Mouse (Mus musculus): Measurements from ENCODE around the gene Ankrd23. TPM values are rescaled to one million over a fixed set of nuclear protein-coding genes. Genes with fewer than 3 reads are reported as not detected.
A peak's percentile ranks its signal among the peaks of the same experiment; 100 is the strongest.

Ankrd23 gene
- polyA plus RNA-seq, 1 experiment from 2014 or later: 19.0 TPM

DNA sequence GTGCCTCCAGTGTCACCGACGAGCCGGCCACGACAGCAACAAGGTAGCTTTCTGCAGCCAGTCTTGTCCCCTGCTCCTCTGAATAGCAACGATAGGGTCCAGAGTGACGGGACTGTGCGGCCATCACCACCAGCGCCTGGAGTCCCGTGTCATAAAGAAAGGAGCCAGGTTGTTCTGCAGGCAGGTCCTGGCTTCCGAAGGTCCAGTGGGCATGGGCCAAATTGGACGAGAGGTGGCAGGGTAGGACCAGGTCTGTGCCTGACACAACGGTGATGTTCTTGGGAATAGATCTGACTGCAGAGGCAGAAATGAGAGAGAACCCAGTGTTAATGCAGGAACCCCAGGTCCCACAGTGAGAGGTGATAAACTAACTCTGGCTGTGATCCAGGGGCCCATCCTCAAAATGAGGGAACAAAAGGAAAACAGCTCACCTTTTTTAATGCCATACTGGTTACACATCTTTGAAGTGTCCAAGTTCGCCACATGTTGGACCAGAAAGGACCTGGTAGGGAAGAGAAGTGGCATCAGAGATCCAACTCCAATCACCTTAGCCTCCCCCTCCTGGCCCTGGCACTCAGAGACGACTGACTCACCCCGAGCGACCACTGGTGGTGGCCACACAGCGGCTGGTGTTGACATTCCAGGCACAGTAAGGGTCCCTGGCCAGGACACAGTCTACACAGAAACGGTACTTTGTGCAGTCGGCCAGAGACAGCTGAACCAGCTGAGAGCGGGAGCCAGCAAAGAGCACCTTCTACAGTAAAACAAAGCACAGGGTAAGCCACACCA lies 13.6 kb upstream of the Ankrd23 start:
- Histone ChIP-seq H3K36me3 (peaks cover 69% of the 10 kb centered on the region), H3K4me2 (replicated peaks) (no peak overlapping the region), H3K4me1 (replicated peaks) (peaks cover 74% of the 10 kb centered on the region), H3K27ac (no peak overlapping the region), H3K27me3 (no peaks in the 10 kb centered on the region), H3K4me3 (replicated peaks) (no peak overlapping the region), H3K9me3 (no peaks in the 10 kb centered on the region), H3K9ac (replicated peaks) (no peak overlapping the region)
- no peak for ATAC-seq
- 82% methylated on average over 20 of the region's 20 CpGs for WGBS

DNA sequence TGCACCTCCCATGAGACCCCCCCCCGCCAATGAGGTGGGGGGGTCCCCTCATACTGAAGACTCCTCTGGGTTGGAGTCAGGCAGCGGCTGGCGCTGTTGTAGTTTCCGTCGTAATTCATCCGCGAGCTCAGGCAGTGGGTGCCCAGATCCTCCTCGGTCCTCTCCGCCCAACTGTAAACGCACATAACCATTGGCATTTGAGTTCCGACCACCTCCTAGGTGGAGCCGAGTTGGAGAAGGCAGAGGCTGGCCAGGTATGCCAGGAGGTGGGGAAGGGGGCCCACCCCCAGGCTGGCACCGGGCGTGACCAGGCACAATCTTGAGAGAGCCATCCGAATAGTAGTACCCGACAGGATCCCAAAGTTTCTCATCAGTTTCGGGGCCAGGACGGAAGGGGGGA lies 12.8 kb upstream of the Ankrd23 start:
- H3K9me3 ChIP-seq: no peaks in the 10 kb centered on the region
- no peak overlapping the region for H3K4me3 ChIP-seq (replicated peaks)
- ATAC-seq: no peak
- H3K4me1 ChIP-seq (replicated peaks): peaks cover 67% of the 10 kb centered on the region
- H3K4me2 ChIP-seq (replicated peaks): peak overlapping the region; percentile 9; the same call in 1 of the 2 replicates
- no peak overlapping the region for H3K27ac ChIP-seq
- no peaks in the 10 kb centered on the region for H3K27me3 ChIP-seq
- 89% methylated on average over 18 of the region's 18 CpGs for WGBS
- 0 out of 2 replicates have a peak overlapping the region, but pooled peaks have one; percentile 16 for H3K9ac ChIP-seq (replicated peaks)
- H3K36me3 ChIP-seq: peaks cover 61% of the 10 kb centered on the region

DNA sequence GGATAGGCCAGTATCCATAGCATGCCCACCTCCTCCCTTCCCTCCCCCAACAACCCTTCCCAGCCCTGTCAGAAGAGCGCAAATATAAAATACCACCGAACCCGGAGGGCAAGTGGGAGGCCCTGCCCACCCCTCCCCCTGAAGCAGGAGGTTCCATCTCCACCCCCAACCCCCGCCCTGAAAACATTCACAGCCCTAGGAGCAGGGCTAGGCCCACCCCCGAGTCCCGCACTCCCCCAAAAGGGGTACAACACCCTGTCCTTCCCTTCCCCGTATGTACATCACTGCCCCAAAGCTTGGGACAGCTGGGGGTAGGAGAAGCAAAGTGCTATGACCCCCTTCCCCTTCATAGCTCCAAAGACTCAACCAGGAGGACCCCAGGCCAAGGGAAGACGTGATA lies 12.1 kb upstream of the Ankrd23 start:
- H3K4me3 ChIP-seq (replicated peaks): no peak overlapping the region
- H3K4me1 ChIP-seq (replicated peaks): peaks cover 59% of the 10 kb centered on the region
- no peak for ATAC-seq
- H3K27me3 ChIP-seq: no peaks in the 10 kb centered on the region
- peak overlapping the region; percentile 35; the same call in 1 of the 2 replicates for H3K27ac ChIP-seq
- 60% methylated on average over 8 of the region's 8 CpGs for WGBS
- peak overlapping the region; percentile 9; the same call in 1 of the 2 replicates for H3K4me2 ChIP-seq (replicated peaks)
- no peaks in the 10 kb centered on the region for H3K9me3 ChIP-seq
- no peak overlapping the region for H3K9ac ChIP-seq (replicated peaks)
- peaks cover 54% of the 10 kb centered on the region for H3K36me3 ChIP-seq

DNA sequence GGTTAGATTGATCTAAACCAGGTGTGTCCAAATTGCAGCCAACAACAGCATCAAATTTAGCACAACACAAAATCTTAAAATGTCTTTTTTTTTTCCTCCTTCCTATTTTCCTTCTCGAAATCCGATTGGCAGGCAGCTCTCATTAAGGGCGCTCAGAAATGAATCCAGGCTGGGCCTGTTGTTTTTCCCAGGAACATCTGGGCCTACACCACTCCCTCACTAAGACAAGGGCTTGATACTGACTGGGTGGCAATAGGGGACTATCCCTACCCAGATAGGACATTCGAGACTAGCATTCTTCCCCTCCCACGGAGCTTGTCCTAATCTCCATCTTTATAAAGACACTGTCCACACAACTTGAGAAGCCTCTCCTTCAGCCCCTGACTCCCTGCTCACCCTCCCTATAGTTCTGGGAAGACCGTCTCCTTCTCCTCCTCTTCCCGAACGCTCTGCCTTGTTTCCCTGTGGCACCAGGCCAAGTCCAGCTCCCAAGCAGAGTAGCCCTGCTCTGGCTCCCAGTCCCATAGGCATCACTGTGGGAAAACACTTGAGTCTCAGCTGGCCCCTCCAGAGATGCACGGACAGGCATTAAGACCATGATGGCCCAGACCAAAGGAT lies 11.4 kb upstream of the Ankrd23 start:
- Histone ChIP-seq H3K9me3 (no peaks in the 10 kb centered on the region), H3K36me3 (peaks cover 47% of the 10 kb centered on the region), H3K4me1 (replicated peaks) (peaks cover 54% of the 10 kb centered on the region), H3K4me3 (replicated peaks) (no peak overlapping the region), H3K27me3 (no peaks in the 10 kb centered on the region), H3K27ac (peak overlapping the region; percentile 80), H3K4me2 (replicated peaks) (no peak overlapping the region), H3K9ac (replicated peaks) (peak overlapping the region; percentile 42)
- WGBS: 39% methylated on average over 9 of the region's 9 CpGs
- no peak for ATAC-seq

DNA sequence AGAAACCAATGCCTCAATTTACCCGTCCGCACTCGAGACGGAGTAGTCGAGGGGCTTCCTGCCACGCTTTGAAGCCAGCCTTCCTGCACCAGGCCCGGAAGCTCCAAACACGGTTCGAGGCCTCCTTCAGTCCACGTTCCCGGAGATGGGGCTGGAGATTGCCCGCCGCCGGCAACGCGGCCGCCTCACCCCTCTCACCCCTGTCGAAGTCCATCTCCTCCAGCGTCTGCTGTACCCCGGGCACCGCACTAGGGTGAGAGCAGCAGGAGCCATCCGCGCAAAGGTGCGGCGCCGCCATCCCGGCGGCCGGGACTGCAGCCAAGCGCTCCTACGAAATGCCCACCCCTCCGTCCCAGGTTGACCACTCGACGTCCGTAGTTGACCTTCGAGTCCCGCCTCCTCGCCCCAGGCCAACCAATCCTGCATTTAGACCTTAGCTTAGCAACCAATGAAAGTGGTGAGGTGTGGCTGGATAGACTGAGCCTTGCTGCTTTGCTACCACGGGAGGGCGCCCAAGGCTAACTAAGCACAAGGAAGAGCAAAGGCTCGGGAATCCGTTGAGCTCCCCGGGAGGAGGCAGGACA lies 10.3 kb upstream of the Ankrd23 start, which contains the start of gene Ankrd39:
Gene Ankrd39 (minus strand): TSS at position 558 of the 584 bp plus-strand sequence.
- peak; percentile 97 for ATAC-seq
- peak within 1 kb of the TSS; percentile 66 for H3K4me2 ChIP-seq (replicated peaks)
- peak within 1 kb of the TSS; percentile 65 for H3K4me3 ChIP-seq (replicated peaks)
- H3K9ac ChIP-seq (replicated peaks): peak within 1 kb of the TSS; percentile 79
- H3K4me1 ChIP-seq (replicated peaks): peaks cover 50% of the 10 kb centered on the region
- H3K27ac ChIP-seq: peak within 1 kb of the TSS; percentile 80
- no peaks in the 10 kb centered on the region for H3K9me3 ChIP-seq
- under 1% methylated on average over 43 of the region's 43 CpGs for WGBS
- H3K27me3 ChIP-seq: no peaks in the 10 kb centered on the region
- H3K36me3 ChIP-seq: peaks cover 44% of the 10 kb centered on the region

DNA sequence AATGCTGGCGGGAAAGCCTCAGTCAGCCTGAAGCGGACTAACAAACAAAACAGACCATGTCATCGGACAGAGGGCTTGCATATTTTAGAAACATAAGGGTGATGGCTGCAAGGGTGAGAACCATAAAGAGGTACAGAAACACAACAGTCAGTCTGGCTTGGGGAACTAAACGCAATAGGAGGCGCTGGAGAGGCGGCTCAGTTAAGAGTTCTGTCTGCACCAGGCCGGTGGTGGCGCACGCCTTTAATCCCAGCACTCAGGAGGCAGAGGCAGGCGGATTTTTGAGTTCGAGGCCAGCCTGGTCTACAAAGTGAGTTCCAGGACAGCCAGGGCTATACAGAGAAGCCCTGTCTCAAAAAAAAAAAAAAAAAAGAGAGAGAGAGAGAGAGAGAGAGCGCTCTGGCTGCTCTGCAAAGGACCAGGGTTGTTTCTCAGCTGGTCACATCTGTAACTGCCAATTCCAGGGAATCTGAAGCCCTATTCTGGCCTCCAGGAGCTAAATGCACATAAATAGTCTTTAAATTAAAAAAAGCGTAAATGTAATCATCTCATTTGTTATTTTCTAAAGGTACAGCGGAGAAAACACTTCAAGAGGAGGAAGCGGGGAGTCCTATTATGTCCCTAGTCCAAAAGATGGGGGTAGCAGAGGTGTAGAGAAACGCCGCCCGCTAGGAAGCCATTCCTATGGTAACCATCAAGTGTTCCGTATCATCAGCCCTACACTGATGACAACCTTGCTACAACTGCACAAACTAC lies 9.3 kb upstream of the Ankrd23 start:
- peak overlapping the region; percentile 66 for H3K4me2 ChIP-seq (replicated peaks)
- H3K4me3 ChIP-seq (replicated peaks): peak overlapping the region; percentile 65
- peaks cover 43% of the 10 kb centered on the region for H3K36me3 ChIP-seq
- H3K9me3 ChIP-seq: no peaks in the 10 kb centered on the region
- peaks cover 42% of the 10 kb centered on the region for H3K4me1 ChIP-seq (replicated peaks)
- H3K27ac ChIP-seq: 0 out of 2 replicates have a peak overlapping the region, but pooled peaks have one; percentile 30
- peak overlapping the region; percentile 79 for H3K9ac ChIP-seq (replicated peaks)
- 69% methylated on average over 19 of the region's 19 CpGs for WGBS
- H3K27me3 ChIP-seq: no peaks in the 10 kb centered on the region
- ATAC-seq: no peak

DNA sequence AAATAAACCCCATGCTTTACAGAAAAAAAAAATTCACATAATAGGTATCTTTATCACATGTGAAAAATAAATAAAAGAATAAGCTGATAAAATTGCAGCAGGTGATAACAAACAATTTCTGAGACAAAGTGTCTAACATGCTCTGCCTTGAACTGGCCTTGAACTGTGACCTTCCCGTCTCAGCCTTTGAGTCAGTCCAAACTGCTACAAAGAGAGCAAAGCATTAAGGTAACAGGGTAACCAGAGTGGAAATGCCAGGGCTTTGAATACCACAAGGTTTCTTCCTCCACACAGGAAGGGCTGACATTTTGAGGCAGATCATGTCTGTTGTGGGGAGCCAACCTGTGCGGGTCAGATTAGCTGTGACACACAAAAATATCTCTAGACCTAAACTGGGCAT lies 8.7 kb upstream of the Ankrd23 start:
- H3K27me3 ChIP-seq: no peaks in the 10 kb centered on the region
- no peak overlapping the region for H3K4me3 ChIP-seq (replicated peaks)
- H3K9ac ChIP-seq (replicated peaks): no peak overlapping the region
- H3K36me3 ChIP-seq: peaks cover 37% of the 10 kb centered on the region
- no peak overlapping the region for H3K4me2 ChIP-seq (replicated peaks)
- no peaks in the 10 kb centered on the region for H3K9me3 ChIP-seq
- H3K27ac ChIP-seq: 0 out of 2 replicates have a peak overlapping the region, but pooled peaks have one; percentile 30
- 85% methylated on average over 2 of the region's 2 CpGs for WGBS
- ATAC-seq: no peak
- peaks cover 42% of the 10 kb centered on the region for H3K4me1 ChIP-seq (replicated peaks)

DNA sequence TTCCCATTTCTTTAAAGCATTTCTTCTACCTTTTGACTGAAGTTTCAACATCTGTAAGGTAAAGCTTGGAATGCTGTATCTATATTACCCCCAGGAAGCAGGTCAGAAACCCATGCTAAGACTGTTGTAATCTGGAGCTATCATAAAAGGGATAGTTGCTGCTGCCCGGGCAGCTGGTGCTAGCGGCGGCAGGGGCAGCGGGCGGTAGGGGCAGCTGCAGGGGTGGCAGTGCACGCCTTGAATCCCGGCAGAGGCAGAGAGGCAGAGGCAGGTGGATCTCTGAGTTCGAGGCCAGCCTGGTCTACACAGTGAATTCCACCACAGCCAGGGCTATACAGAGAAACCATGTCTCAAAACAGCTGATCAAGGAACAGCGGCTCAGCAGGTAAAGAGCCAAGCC lies 6.2 kb upstream of the Ankrd23 start:
- 92% methylated on average over 9 of the region's 9 CpGs for WGBS

DNA sequence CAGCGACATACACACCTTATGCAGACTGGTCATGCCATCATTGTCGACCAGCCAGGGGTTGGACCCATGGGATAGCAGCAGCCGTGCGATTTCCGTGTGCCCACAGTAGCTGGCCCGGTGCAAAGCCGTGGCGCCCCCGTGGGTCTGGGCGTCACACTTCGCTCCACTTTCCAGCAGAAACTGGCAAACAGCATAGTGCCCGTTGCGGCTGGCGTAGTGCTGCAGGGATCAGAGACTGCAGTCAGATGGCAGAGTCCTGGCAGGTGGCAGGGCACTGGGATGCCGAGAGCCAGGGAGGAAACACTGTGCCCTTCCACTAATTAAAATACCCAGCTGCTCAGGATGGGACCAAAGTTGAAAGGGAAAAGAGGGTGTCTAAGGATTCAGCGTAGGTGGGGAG lies 5.2 kb upstream of the Ankrd23 start:
- ATAC-seq: no peak
- H3K27me3 ChIP-seq: no peaks in the 10 kb centered on the region
- 95% methylated on average over 16 of the region's 16 CpGs for WGBS
- no peak overlapping the region for H3K4me3 ChIP-seq (replicated peaks)
- peaks cover 37% of the 10 kb centered on the region for H3K36me3 ChIP-seq
- H3K4me2 ChIP-seq (replicated peaks): no peak overlapping the region
- no peak overlapping the region for H3K27ac ChIP-seq
- H3K9me3 ChIP-seq: no peaks in the 10 kb centered on the region
- no peak overlapping the region for H3K9ac ChIP-seq (replicated peaks)
- H3K4me1 ChIP-seq (replicated peaks): peaks cover 17% of the 10 kb centered on the region

More for the DNA sequence above, 6.2 kb upstream of the Ankrd23 start:
- Histone ChIP-seq H3K9me3 (no peaks in the 10 kb centered on the region), H3K4me2 (replicated peaks) (no peak overlapping the region), H3K9ac (replicated peaks) (no peak overlapping the region), H3K4me1 (replicated peaks) (peaks cover 20% of the 10 kb centered on the region), H3K27me3 (no peaks in the 10 kb centered on the region), H3K4me3 (replicated peaks) (no peak overlapping the region), H3K36me3 (peaks cover 33% of the 10 kb centered on the region), H3K27ac (no peak overlapping the region)
- no peak for ATAC-seq

DNA sequence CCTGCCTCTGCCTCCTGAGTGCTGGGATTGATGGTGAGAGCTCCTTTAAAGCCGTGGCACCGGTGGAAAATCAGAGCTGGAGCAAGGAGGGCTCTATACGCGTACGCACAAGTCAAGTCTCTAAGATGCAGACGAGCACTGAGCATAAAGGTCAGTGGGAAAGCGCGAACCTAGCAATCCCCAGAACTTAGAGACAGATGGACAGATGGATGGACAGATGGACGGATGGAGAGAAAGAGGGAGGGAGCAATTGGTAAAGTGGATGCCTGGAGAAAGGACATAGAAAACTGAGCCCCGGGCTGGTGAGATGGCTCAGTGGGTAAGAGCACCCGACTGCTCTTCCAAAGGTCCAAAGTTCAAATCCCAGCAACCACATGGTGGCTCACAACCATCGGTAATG lies 4.1 kb upstream of the Ankrd23 start:
- H3K9me3 ChIP-seq: no peaks in the 10 kb centered on the region
- no peak overlapping the region for H3K4me2 ChIP-seq (replicated peaks)
- peaks cover 9% of the 10 kb centered on the region for H3K4me1 ChIP-seq (replicated peaks)
- H3K9ac ChIP-seq (replicated peaks): no peak overlapping the region
- H3K4me3 ChIP-seq (replicated peaks): no peak overlapping the region
- H3K27ac ChIP-seq: no peak overlapping the region
- WGBS: 93% methylated on average over 12 of the region's 12 CpGs
- no peaks in the 10 kb centered on the region for H3K27me3 ChIP-seq
- peaks cover 37% of the 10 kb centered on the region for H3K36me3 ChIP-seq
- no peak for ATAC-seq

DNA sequence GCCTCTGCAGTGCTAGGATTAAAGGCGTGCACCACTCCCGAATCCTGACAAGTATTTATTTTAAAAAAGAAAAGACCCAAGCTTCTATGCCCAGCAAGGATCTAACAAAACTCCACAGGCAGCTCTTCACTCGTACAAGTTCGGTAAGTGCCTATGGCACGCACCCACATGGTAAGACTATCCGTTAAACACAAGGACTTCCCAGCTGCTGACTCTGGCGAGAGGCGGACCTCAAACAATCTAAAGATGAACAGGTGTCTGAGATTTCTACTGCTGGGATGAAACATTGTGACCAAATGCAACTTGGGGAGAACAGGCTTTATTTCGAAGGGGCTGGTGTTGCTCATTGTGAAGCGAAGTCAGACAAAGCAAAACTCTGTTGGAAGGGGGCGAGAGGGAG lies 3.4 kb upstream of the Ankrd23 start:
- H3K4me3 ChIP-seq (replicated peaks): no peak overlapping the region
- H3K9me3 ChIP-seq: no peaks in the 10 kb centered on the region
- no peaks in the 10 kb centered on the region for H3K27me3 ChIP-seq
- WGBS: 92% methylated on average over 11 of the region's 11 CpGs
- no peak for ATAC-seq
- H3K4me1 ChIP-seq (replicated peaks): peaks cover 4% of the 10 kb centered on the region; the same call in 1 of the 2 replicates
- no peak overlapping the region for H3K4me2 ChIP-seq (replicated peaks)
- H3K27ac ChIP-seq: no peak overlapping the region
- H3K36me3 ChIP-seq: peaks cover 37% of the 10 kb centered on the region
- no peak overlapping the region for H3K9ac ChIP-seq (replicated peaks)
